Mouse (Mus musculus) erythroblast, embryonic 14.5 days (primary cell): Measurements from ENCODE around the gene Scfd1.

Experiments used
- GATA1 ChIP-seq: IDR thresholded peaks from 2 replicates; pipeline ENCODE4 v1.6.1; 2012; ENCODE audit warnings: low read length, inconsistent platforms, mixed read lengths
- TAL1 ChIP-seq: IDR thresholded peaks from 3 replicates; pipeline ENCODE4 v1.6.1; 2012; ENCODE audit warnings: low read length, inconsistent platforms, mixed read lengths

DNA sequence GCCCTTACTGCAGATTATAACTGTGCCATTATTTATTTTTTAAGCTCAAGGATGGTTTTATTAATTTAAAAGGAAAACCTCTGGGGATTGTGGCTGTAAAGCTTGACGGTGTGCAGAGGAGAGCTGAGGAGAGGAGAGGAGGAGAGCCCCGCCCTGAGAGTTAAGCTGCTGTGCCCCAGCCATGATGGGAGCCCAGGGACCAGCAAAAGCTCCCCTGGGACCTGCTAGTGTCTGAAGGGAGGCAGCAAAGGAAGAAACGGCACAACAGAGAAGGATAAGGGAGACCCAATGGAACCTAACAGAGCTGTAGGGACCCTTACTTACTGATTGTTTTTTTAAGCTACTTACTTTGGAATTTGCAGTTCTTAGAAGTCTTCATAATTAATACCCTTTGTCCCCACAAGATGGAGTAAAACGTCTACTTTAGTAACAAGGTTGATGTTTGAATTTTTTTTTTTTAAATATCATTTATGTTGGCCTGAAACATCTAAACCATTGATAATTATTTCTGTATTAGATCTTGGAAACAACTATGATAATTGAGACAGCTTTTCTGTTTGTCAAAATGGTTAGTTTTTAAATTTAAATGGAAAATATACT, 26.8 kb downstream of the Scfd1 start:
- TF ChIP-seq GATA1: no peak
- no peak for TF ChIP-seq TAL1
